Mouse (Mus musculus) bone marrow, adult 2 months (tissue): ENCODE data around the gene Rdh19.

Experiments used
- CTCF ChIP-seq: fragments of 200-500 bp; IDR thresholded peaks from 2 replicates; pipeline ENCODE4 v1.5.1; 2011; ENCODE audit warnings: low read length, control low read depth; ENCODE audit not compliant: control insufficient read depth, insufficient read depth
- POLR2A ChIP-seq: fragments of 200-500 bp; IDR thresholded peaks from 2 replicates; pipeline ENCODE4 v1.6.1; 2011; ENCODE audit warnings: low read depth, mild to moderate bottlenecking, control low read depth, low read length, borderline replicate concordance; ENCODE audit not compliant: control insufficient read depth

- no peak for TF ChIP-seq CTCF
- TF ChIP-seq POLR2A: no peak
Measured at GRCm38 (mm10) chr10:127872484-127872883, 22.8 kb downstream of the Rdh19 start.
